Mouse (Mus musculus) MEL (cell line): ENCODE results near the gene Polr1b.

Source experiments
- CTCF ChIP-seq, 3 experiments: IDR thresholded peaks in 2 of 3; conservative IDR thresholded peaks in 1 of 3; 2 replicates each; pipeline ENCODE4 v1.5.1; 2011 to 2012; ENCODE audit warnings: low read length in 3 of 3, low read depth in 2 of 3, mild to moderate bottlenecking in 2 of 3, improper control_type of control experiment in 1 of 3, inconsistent platforms in 1 of 3, mixed read lengths in 1 of 3, moderate library complexity in 1 of 3; ENCODE audit not compliant: control insufficient read depth in 1 of 3, insufficient read depth in 1 of 3, poor library complexity in 1 of 3, severe bottlenecking in 1 of 3
- EP300 ChIP-seq, 2 experiments: IDR thresholded peaks; 2 replicates each; pipeline ENCODE4 v1.6.1; 2011; ENCODE audit warnings: improper control_type of control experiment in 2 of 2, low read length in 2 of 2, low read depth in 1 of 2, mild to moderate bottlenecking in 1 of 2
- ETS1 ChIP-seq: IDR thresholded peaks from 2 replicates; pipeline ENCODE4 v1.6.1; 2012; ENCODE audit warnings: low read depth, mild to moderate bottlenecking, inconsistent platforms, low read length, improper control_type of control experiment, moderate library complexity
- GABPA ChIP-seq: IDR thresholded peaks from 2 replicates; pipeline ENCODE4 v1.6.1; 2012; ENCODE audit warnings: low read depth, mild to moderate bottlenecking, inconsistent platforms, low read length, improper control_type of control experiment, moderate library complexity
- JUND ChIP-seq: IDR thresholded peaks from 2 replicates; pipeline ENCODE4 v1.6.1; 2011; ENCODE audit warnings: low read depth, mild to moderate bottlenecking, improper control_type of control experiment, low read length
- KAT2A ChIP-seq: conservative IDR thresholded peaks from 2 replicates; pipeline ENCODE4 v1.6.1; 2012; ENCODE audit warnings: low read depth, low read length, improper control_type of control experiment, inconsistent platforms
- MAZ ChIP-seq: IDR thresholded peaks from 2 replicates; pipeline ENCODE4 v1.6.1; 2012; ENCODE audit warnings: low read depth, mild to moderate bottlenecking, inconsistent platforms, low read length, improper control_type of control experiment
- MXI1 ChIP-seq: IDR thresholded peaks from 2 replicates; pipeline ENCODE4 v1.6.1; 2011; ENCODE audit warnings: mild to moderate bottlenecking, low read depth, low read length, improper control_type of control experiment
- MYC ChIP-seq: IDR thresholded peaks from 2 replicates; pipeline ENCODE4 v1.6.1; 2011; ENCODE audit warnings: low read depth, mild to moderate bottlenecking, low read length, improper control_type of control experiment, moderate library complexity
- POLR2AphosphoS5 ChIP-seq: IDR thresholded peaks from 2 replicates; pipeline ENCODE4 v1.6.1; 2012; ENCODE audit warnings: low read depth, borderline replicate concordance, mild to moderate bottlenecking, inconsistent platforms, low read length, moderate library complexity, mixed read lengths
- TAL1 ChIP-seq: IDR thresholded peaks from 2 replicates; pipeline ENCODE4 v1.6.1; 2012; ENCODE audit warnings: mild to moderate bottlenecking, inconsistent platforms, low read length, moderate library complexity, mixed read lengths
- UBTF ChIP-seq: IDR thresholded peaks from 2 replicates; pipeline ENCODE4 v1.6.1; 2012; ENCODE audit warnings: low read depth, mild to moderate bottlenecking, inconsistent platforms, low read length, improper control_type of control experiment, moderate library complexity, borderline replicate concordance; ENCODE audit not compliant: insufficient read depth
- USF1 ChIP-seq: IDR thresholded peaks from 2 replicates; pipeline ENCODE4 v1.6.1; 2014; ENCODE audit warnings: low read depth, mild to moderate bottlenecking, inconsistent platforms, low read length, improper control_type of control experiment, moderate library complexity

- TF ChIP-seq KAT2A, result no peak
- TF ChIP-seq GABPA, result no peak
- TF ChIP-seq MAZ, result no peak
- TF ChIP-seq CTCF (IDR thresholded peaks at IDR 0.05 in 2 of 3, conservative IDR thresholded peaks at IDR 0.05 in 1 of 3; ENCODE audit: control insufficient read depth in 1 of 3, insufficient read depth in 1 of 3, low read depth in 2 of 3, low read length in 3 of 3, poor library complexity in 1 of 3, severe bottlenecking in 1 of 3), result no peak
- TF ChIP-seq ETS1, result no peak
- TF ChIP-seq MXI1, result no peak
- TF ChIP-seq USF1, result no peak
- TF ChIP-seq JUND, result no peak
- no peak for TF ChIP-seq EP300 (IDR thresholded peaks at IDR 0.05; ENCODE audit: low read depth in 1 of 2, low read length in 2 of 2)
- TF ChIP-seq POLR2AphosphoS5, result no peak
- TF ChIP-seq TAL1, result no peak
- no peak for TF ChIP-seq MYC
- no peak for TF ChIP-seq UBTF
These were observed 39.2 kb upstream of the Polr1b start for GRCm38 (mm10) chr2:129061456-129062059.
